Mouse (Mus musculus) adrenal gland, adult 8-10 months (tissue): ENCODE results near the gene Marf1. TPM values are rescaled to one million over a fixed set of nuclear protein-coding genes. Genes with fewer than 3 reads are reported as not detected.
A peak's percentile ranks its signal among the peaks of the same experiment; 100 is the strongest.
"Not testable (repeated sequence)": the region's sequence is repeated elsewhere in the genome, so short reads cannot be mapped to it uniquely, and the experiment has no call there.

Experiments
- DNase-seq: peaks from one replicate; pipeline ENCODE4 v3.0.0; 2022
- total RNA-seq, 4 experiments: library from RNA; stranded (reverse); gene quantifications; 2 replicates each; pipeline ENCODE4 v1.2.4; 2022

Gene Marf1
- total RNA-seq, 4 experiments from 2014 or later, result 109 to 161 (median 148) TPM

DNA sequence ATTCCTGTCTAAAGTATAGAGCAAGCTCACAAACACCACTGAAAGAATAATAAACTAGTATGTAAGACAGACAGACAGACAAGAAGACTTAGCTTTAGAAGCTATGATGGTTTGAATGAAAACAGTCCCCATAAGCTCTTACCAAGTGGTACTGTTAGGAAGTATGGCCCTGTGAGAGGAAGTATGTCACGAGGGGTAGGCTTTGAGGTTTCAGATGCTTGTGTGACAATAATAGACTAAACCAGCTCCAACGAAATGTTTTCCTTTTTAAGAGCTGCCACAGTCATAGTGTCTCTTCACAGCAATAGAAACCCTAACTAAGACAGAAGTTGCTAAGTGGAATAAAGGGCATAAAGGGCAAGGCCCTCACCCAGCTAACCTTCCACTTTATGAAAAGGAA lies 28.1 kb downstream of the Marf1 start:
- no peak for DNase-seq

DNA sequence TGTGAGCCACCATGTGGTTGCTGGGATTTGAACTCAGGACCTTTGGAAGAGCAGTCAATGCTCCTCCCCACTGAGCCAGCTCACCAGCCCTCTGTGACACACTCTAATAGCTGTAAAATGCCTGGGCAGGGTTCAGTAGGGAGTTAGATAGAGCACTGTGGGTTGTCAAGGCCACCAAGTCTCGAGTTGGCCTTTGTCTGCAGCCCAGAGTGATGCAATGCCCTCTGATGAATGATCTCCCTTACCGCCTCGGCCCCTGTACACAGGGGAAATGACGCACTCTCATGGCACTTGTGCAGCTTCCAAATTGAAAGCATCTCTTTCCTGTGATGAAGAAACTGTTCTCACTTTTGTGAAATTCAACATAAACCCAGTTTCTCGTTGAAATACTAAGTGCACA lies 31.3 kb downstream of the Marf1 start:
- peak; percentile 89 for DNase-seq

DNA sequence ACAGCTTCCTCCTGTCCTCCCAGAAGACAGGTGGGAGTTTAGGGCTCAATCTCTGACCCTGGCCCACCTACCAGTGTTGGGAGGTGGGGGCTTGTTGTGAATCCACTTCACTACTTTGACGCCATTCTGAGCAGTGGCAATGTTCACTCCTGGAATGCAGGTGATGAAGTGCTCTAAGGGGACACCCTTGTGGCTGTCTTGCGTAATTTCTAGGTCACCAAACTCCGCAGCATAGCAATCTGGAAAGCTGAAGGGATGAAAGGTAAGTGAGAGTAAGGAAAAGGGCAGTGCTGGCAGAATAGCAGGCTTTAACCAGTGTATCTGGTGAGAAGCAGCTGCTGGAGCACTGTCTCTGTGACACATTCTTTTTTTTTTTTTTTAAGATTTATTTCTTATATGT lies 31.8 kb downstream of the Marf1 start:
- DNase-seq, result no peak

DNA sequence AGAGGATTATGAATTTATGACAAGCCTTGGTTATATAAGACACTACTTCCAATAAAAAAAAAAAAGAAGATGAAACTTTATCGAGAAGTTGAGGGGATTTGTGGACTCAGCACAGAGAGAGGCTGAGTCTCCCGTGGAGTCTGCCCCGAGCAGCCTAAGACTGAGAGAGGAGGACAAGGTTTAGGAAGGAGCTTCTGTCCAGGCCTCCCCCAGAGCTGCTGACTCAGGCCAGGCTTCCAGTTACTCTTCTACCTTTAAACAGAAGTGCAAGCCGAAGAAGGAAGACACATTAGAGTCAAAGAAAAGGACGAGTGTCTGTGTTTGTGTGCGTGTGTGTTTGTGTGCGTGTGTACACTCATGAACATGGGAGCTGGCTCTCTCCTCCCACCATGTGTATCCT lies 32.4 kb downstream of the Marf1 start:
- no peak for DNase-seq

DNA sequence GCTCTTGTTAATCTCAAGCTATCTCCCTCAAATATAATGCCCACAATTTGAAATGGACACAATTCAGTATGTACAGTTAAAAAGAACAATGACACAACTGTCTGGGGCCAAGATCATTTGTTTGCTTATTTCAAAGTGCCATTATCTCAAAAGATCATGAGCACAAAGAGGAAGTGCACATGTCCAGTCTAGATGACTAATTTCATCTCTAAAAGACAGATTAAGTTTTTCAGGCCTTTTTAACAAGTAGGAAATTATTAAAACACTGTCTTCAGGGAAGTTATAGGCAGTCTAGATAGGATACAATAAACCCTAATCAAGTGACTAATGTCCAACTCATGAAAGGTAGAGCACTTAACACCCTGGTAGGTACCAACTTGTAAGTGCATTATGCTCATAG lies 34.2 kb downstream of the Marf1 start:
- no peak for DNase-seq

DNA sequence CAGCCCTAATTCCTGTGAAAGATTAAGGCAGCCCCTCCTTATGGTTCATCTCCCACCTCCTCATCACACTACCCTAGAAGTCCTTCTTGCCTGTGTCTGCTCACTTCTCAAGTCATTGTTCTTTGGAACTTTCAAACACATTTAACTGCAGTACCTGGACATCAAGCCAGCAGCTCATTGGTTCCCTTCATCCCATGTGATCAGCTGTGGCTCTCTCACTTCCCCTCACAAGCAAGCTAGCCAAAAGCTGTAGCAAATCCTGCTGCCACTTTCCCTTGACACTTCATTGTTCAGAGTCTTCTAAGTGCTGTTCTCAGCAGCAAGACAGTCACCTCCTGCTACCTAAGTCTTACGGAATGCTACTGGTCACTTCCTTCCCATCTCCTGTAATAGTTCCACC lies 37.9 kb downstream of the Marf1 start:
- DNase-seq, result no peak

DNA sequence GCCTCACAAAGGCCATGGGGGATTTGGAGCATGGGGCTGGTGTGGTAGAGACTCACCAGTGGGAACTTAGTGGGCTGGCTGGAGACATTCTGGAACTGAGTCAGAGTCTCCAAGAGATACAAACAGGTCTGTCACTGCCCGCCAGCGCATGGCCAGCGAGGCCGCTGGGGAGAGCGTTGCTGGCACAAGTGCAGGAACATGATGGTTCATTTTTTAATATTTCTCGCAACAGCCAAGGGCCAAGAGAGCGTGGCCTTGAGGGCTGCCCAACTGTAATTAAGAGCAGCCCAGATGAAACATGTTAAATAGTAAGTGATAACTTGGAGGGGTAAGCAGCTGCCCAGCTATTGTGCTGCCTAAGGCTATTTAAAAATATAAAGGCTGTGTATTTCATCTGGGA lies 38.4 kb downstream of the Marf1 start:
- DNase-seq, result peak; percentile 80

DNA sequence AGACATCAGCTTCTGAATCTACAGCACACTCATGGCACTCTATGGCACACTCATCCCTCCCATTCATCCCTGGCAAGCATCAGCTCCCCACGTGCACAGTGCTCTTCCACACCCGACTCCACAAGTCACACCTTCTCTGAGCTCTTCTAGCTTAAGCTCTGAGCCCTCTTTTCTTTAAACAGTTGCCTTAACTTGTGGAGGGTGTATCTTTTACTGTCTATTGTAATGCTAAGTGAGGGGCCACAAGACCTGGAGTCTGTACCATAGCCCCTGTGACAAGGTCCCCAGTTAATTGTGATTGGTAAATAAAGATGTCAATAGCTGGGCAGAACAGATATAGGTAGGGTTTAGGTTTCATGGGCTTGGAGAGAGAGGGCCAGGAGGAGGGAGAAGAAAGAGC lies 39.2 kb downstream of the Marf1 start:
- DNase-seq, result no peak

DNA sequence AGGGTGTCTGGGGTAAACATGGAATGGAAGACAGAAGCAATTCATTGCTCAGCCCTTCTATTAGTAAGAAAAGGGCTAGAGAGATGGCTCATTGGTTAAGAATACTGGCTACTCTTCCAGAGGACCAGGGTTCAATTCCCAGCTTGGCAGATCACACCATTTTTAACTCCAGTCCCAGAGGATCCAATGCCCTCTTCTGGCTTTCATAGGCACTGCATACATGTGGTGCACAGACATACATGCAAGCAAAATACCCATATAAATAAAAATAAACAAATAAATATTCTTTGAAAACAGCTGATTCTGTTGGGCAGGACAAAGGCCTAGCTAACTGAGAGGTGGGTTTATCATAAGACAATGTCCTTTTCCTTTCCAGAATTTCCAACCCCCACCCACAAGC lies 40.6 kb downstream of the Marf1 start:
- no peak for DNase-seq

DNA sequence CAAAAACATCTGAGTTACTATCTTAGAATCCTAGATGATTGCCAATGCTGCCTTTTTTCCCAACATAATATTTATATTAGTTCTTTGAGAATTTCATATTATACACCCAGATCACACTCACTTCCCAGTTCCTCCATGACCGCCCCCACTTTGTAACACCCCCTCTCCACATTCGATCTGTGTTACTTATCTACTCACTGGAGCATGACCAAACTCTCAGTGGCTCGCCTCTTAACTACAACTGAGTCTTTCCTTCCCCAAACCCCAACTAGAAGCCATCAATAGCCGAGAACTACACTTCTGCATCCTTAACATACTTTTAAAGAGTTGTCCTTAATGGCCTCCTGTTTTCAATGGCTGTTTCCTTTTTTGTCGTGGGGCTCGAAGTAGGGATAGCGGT lies 41.6 kb downstream of the Marf1 start:
- no peak for DNase-seq

DNA sequence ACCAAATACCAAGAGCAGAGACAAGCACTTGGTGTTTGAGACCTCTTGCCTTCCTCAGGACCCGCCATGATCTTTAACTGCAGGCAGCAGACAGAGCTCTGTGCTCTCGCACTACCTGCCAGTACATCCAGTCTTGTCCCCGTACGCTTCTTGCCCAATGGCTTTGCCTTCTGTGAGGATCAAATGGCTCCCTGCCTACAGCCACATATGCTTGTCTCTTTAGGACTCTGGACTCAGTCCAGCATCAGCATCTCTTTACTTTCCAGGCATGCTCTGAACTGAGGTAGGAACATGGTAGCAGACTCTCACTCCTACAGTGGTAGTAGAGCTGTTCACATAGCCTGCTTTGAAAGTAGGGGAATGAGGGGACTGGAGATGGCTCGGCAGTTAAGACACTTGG lies 42.2 kb downstream of the Marf1 start:
- no peak for DNase-seq

DNA sequence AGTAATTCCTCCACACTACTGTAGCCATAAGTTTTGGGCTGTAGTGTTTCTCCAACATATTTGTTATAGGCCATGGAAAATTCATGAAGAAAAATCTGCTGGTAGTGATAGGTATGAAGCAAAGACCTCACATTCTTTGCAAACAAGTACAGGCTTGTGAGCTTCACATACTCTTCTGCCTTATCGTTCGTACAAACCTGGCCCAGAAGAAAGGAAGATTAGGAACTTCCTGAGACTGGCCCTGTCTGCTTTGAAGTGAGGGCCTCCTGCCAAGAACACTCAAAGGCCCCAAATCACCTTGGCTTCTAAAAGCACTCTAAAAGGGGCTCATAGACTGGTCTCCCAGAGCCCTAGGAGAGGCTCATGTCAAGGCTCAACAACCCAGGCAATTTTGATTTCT lies 45.9 kb downstream of the Marf1 start:
- no peak for DNase-seq

DNA sequence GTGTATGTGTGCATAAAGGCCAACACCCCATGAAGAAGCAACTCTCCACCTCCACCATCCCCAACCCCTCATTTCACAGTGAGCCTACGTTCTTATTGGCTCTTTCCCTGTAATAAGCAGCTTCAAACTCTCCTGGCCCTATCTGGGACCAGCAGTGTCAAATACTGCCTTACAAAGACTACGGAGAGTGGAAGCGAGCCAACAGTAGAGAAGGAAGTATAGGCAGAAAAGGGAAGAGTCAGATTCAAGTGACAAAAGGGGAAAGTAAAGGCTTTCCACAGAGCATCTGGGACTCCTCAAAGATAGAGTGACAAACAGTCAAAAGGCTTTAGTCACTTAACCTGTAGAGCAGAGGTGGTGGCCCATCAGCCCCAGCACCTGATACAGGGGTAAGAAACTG lies 50.4 kb downstream of the Marf1 start:
- no peak for DNase-seq

DNA sequence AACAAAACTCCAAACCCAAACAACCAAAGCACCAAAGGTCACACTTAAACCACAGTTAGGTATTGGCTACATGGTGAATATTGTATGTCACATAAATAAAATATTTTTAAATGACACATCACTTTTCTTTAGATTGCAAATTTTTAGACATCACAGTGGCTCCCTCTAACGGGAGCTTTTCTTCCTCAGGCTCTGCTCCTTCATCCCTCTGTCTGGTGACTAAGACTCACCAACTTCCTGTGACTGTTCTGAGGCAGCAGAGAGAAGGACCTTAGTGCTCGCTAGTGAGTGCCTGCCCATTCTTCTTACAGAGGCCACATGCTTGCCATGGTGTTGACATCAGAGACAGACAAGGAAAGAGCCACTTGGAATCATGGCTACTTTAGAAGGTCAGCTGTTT lies 51.0 kb downstream of the Marf1 start:
- DNase-seq, result no peak

DNA sequence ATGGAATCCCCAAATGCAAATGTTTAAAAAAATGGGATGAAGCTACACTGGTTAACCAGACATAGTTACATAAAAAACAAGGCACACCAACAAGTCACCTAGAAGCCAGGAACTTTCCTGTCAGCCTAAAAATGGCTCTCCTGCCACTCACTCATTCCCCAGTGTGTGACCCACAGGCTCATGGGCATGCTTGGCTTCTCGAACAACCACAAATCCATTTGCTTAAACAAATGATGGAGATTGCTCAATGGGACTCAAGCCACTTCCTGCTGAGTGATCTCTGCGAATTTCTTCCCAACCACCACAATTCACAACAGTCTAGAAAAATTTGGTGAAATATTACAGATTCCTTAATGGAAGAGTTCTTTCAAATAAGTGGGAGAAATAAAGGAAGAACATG lies 52.2 kb downstream of the Marf1 start:
- DNase-seq, result no peak

DNA sequence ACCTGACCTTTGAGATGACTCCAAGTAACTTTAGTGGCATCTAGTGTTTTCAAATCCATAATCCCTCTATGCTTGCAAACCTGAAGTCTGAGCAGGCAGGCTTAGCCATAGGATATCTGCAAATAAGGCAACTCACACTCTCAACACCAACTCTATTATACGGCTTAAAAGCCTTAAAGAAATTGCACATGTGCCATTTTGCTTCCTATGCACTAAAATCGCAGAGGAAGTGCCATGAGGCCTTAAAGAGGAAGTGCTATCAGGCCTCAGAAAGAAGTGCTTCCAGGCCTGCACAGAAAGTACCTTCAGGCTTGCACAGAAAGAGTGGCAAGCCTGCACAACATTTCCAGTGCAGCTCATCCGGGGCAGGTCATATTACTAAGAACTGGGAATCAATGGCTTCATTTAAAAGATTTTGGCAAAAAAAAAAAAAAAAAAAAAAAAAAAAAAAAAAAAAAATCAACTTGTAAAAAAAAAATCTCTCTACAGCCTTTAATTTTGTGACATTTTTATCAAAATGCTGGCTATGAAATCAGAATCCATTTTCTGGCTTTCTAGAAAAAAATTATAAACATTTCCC lies 53.4 kb downstream of the Marf1 start:
- no peak for DNase-seq

DNA sequence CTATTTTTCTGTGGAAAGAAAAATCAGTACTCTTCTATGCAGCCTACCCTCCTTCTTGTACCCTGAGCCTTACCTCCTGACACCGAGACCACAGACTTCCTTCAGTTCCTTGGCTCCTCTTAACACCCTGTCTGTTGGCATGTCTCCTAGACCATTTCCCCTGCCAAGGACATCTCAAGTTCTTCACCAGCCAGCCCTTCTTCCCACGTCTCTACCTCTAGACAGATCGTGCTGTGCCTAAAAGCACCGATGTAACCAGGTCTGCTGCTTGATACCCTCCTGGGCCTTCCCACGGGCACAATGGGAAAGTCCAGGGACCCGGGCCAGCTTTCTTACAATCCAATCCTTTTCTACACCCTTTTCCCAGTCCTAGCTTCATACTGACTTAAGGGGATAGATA lies 57.3 kb downstream of the Marf1 start:
- DNase-seq, result no peak

DNA sequence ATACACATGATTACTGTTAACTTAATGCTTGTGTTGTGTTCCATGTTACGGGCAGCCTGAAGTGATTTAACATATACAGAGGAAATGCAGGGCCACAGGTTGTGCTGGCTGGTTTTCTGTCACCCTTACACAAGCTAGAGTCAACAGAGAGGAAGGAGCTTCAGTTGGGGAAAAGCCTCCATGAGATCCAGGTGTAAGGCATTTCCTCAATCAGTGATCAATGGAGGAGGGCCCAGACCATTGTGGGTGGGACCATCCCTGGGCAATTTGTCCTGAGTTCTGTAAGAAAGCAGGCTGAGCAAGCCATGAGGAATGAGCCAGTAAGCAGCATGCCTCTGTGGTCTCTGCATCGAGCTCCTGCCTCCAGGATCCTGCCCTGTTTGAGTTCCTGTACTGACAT lies 71.4 kb downstream of the Marf1 start:
- DNase-seq, result no peak

DNA sequence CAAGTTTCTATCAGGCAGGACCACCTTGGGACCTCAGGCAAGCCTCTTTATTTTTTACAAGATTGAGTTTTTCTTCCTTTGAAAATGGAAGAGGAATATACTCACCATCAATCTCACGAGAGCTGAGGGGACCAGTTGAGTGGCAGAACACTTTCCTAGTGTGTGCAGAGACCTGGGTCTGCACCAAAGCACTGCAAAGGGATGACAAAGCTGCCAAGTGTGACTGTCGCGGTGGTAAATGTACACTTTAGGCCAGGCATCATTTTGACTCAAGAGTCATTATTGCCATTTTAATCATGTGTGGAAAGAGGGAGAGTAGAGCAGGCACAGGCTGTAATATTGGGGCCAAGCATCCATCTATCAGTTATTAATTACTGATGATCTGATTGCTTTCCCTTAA lies 73.9 kb downstream of the Marf1 start:
- no peak for DNase-seq

DNA sequence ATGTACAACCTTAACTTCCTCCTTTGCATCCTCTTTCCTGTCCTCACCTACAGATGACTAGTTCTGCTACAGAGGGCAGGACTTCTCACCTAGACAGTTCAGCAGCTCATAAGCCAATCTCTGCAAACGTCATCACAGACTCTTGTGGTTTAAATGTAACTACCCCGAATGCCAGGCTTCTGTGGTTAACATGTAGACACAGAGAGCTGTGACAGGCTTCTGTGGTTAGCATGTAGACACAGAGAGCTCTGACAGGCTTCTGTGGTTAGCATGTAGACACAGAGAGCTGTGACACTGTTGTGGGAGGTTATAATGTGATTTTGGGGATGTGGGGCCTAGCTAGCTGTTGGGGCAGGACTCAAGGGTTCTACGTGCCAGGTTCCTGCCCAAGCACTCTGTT lies 74.9 kb downstream of the Marf1 start:
- DNase-seq, result no peak

DNA sequence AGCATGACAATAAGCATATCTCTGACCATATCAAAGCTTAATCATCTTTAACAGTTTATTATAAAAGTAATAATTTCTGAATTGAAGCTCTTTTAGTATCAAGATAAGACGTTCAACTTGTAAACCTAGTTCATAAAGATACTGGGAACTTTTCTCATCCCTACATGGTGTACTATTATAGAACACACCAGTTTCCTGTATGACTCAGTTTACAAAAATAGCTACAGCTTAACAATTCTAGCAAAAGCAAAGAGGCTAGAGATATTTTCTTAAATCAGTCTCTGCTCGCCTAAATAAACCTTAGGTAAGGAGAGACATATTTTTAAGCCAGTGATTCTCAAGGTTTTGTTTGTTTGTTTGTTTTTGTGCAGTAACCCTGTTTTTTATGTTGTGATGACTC lies 80.2 kb downstream of the Marf1 start:
- no peak for DNase-seq

DNA sequence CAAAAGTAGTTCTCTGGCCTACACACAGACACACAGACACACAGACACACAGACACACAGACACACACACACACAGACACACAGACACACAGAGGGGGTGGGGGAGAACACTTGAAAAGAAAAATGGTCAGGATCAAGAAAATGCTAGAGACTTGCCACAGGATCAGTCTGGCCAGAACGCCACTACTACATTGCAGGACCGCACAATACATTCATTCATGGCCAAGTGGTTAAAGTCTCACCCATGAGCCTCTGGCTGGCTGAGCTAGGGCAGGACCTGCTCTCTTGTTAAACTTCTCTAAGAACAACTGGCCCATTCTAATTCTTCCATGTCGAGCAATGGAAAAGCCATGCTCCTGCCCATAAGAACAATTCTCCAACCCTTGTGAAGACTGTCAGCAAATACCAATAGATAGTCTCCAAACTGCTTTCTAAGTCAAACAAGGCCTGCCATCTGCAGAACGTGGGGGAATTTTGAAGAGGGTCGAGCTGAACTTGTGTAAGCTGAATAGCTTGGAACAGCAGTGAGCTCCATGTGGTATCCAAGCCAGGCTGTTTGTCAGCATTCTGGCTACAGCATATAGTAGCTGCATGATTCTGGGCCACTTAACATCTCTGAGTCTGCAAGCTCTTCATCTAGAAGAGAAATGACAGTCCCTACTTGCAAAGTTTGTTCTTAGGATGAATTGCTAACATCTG lies 92.5 kb downstream of the Marf1 start:
- no peak for DNase-seq

DNA sequence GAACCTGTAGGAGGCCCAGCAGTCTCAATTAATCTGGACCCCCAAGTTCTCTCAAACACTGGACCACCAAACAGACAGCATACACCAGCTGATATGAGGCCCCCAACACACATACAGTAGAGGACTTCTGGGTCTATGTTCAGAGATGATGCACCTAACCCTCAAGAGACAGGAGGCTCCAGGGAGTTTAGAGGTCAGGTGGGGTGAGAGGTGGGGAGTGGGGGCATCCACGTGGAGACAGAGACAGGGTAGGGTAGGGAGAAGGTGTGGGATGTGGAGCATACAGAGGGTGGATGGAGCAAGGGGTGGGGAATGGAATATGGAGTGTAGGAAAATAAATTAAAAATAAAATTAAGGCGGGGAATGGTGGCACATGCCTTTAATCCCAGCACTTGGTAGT lies 94.5 kb downstream of the Marf1 start:
- not testable (repeated sequence) for DNase-seq

DNA sequence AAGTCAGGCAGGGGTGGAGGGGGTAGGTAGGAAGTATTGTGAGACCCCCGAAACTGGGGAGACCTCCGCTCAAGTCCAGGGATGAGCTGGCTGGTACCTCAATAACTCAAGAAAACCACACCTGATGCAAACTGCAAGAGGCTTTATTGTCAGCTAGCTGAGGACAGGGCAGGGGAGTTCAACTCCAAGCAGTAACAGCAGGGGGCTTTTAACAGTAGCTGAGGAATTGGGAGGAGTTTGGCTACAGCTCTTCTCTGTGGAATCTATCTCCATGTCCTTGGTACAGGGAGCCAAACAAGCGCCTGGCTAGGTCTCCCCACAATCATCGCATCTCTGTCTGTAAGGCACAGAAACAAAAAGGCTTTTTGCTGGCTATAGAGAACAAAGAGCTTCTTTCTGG lies 96.6 kb downstream of the Marf1 start:
- DNase-seq, result not testable (repeated sequence)

DNA sequence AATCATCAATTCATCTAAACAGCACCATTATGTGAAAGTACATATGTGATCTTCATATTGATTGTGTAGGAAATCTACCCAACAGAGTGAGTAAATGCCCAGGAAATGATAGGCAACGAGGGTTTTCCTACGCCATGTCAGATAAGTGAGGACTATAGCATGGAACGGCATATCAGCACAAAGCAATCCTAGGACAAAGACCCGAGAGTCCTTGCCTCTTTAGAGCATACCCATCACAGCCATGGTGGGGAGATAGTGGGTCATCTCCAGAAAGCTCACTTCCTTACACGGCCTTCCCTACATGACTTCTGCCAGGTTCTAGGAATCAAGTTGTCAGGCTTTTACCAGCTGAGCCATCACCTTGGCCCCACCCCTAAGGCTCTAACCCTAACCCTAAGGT lies 103.3 kb downstream of the Marf1 start:
- no peak for DNase-seq
